Mouse (Mus musculus): Measurements from ENCODE around the gene Gba2.

DNA sequence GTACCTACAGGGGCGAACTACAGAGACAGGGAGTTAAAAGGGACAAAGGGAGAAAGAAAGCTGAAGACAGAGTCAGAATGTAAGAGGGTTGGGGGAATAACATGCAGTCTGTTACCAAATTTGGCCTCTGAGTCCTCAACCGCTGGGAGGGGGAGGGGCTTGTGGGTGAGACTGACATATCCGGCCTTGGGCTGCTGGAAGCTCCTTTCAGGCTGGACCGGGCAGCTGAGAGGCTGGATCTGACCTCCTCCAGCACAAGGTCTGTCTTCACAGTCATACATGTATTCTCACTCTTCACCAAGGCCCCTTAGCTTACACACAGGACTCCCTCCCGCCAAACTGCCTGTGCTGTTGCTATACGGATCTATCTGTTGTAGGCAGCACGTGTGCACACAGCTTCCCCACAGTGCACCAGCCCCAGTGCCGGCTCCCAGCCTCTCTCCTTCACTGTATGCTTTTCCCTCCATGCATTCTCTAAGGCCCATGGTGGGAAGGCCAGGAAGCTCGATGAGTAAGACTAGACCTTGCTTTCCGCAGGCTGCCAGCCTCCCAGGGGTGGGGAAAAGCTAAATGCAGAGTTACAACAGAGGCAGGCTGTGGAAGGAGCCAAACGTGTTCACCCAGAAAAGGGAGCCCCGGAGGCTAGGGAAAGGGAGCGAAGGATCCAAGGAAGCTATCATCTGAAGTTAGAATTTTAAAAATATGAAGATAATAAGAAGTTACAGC, 19.9 kb downstream of the Gba2 start:
- TF ChIP-seq CTCF (IDR thresholded peaks at IDR 0.05; ENCODE audit: borderline replicate concordance, control insufficient read depth, extremely low read depth, insufficient read depth, low read length, poor library complexity) (no peak), POLR2A (IDR thresholded peaks at IDR 0.05; ENCODE audit: control insufficient read depth, extremely low read depth, insufficient read depth, low read length, poor library complexity) (no peak)

Measured in thymus, adult 2 months (tissue).